Mouse (Mus musculus) liver, embryonic 15.5 days (tissue): ENCODE data around the gene Creld1. TPM values are rescaled to one million over a fixed set of nuclear protein-coding genes. Genes with fewer than 3 reads are reported as not detected.
A peak's percentile ranks its signal among the peaks of the same experiment; 100 is the strongest.

Experiments used
- ATAC-seq: fragments of 200-750 bp; cut with Nextera tagmentation; 2 replicates; pipeline ENCODE4 v1.8.0; 2017; ENCODE audit warnings: moderate number of reproducible peaks, mild to moderate bottlenecking, moderate library complexity; ENCODE audit not compliant: insufficient read depth
- H3K27ac ChIP-seq: fragments of 300-500 bp; sonication (generic); replicated peaks from 2 replicates; pipeline ENCODE4 v1.5.1; 2015; ENCODE audit warnings: mild to moderate bottlenecking, inconsistent platforms
- H3K27me3 ChIP-seq: fragments of 300-500 bp; sonication (generic); 2 replicates; pipeline ENCODE4 v1.6.1; 2015; ENCODE audit warnings: mild to moderate bottlenecking, inconsistent platforms
- H3K36me3 ChIP-seq: fragments of 300-500 bp; sonication (generic); replicated peaks from 2 replicates; pipeline ENCODE4 v1.6.1; 2015; ENCODE audit warnings: moderate library complexity, mild to moderate bottlenecking, inconsistent platforms
- H3K4me1 ChIP-seq: fragments of 300-500 bp; sonication (generic); replicated peaks from 2 replicates; pipeline ENCODE4 v1.6.1; 2015; ENCODE audit warnings: inconsistent platforms
- H3K4me2 ChIP-seq: fragments of 300-500 bp; sonication (generic); 2 replicates; pipeline ENCODE4 v1.6.1; 2015; ENCODE audit warnings: moderate library complexity, mild to moderate bottlenecking, inconsistent platforms
- H3K4me3 ChIP-seq: fragments of 300-500 bp; sonication (generic); replicated peaks from 2 replicates; pipeline ENCODE4 v1.5.1; 2015; ENCODE audit warnings: mild to moderate bottlenecking, inconsistent platforms
- H3K9ac ChIP-seq: fragments of 300-500 bp; sonication (generic); 2 replicates; pipeline ENCODE4 v1.6.1; 2015; ENCODE audit warnings: moderate library complexity, mild to moderate bottlenecking, inconsistent platforms
- H3K9me3 ChIP-seq: fragments of 300-500 bp; sonication (generic); replicated peaks from 2 replicates; pipeline ENCODE4 v1.6.1; 2016; ENCODE audit warnings: inconsistent platforms
- WGBS: fragments of 180-500 bp; shearing (Covaris S2); methylation state at CpG from one replicate; pipeline ENCODE4 v1.1.7; 2015; ENCODE audit warnings: mixed read lengths; ENCODE audit not compliant: insufficient replicate concordance; 5-methylcytosine and 5-hydroxymethylcytosine counted together
- polyA plus RNA-seq: library from polyadenylated mRNA; unstranded; fragments of >200 nt; fragmentation: Nextera tagmentation; extraction: Ambion mirVana; gene quantifications from 2 replicates; pipeline ENCODE4 v1.2.1, GENCODE M21; 2015

Creld1 gene
- polyA plus RNA-seq, 1 experiment from 2014 or later, result 7.1 TPM

DNA sequence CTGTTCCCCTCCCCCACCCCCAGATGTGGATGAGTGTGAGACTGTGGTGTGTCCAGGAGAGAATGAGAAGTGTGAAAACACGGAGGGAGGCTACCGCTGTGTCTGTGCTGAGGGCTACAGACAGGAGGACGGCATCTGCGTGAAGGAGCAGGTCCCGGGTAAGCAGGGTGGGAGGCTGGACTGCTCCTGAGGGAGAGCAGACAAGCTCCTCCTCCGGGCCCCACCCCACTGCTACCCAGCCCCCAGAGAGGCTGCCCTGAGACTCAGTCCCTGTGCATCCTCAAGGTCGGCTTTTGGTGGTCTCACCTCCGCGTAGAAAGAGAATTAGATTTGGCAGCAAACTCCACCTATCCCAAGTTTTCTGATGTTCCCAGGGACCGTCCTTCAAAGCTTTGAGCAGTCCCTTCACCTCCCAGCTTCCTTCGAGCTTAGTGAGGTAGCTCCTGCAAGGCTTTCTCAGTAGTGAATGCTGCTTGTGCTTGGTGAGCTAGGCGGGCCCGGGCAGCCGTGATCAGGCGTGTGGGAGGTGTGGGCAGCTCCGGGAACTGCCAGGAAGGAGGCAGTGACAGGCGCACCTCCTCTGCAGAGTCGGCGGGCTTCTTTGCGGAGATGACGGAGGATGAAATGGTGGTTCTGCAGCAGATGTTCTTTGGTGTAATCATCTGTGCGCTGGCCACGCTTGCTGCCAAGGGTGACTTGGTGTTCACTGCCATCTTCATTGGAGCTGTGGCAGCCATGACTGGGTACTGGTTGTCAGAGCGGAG, 9.2 kb downstream of the Creld1 start:
- no peak for ATAC-seq
- H3K4me3 ChIP-seq, result no peak overlapping the region
- no peak overlapping the region for H3K9ac ChIP-seq
- H3K4me1 ChIP-seq, result peaks cover 26% of the 10 kb centered on the region
- no peaks in the 10 kb centered on the region for H3K9me3 ChIP-seq
- no peak overlapping the region for H3K4me2 ChIP-seq
- 77% methylated on average over 24 of the region's 24 CpGs for WGBS
- H3K27me3 ChIP-seq, result peaks cover 32% of the 10 kb centered on the region
- no peak overlapping the region for H3K27ac ChIP-seq
- H3K36me3 ChIP-seq, result no peaks in the 10 kb centered on the region

DNA sequence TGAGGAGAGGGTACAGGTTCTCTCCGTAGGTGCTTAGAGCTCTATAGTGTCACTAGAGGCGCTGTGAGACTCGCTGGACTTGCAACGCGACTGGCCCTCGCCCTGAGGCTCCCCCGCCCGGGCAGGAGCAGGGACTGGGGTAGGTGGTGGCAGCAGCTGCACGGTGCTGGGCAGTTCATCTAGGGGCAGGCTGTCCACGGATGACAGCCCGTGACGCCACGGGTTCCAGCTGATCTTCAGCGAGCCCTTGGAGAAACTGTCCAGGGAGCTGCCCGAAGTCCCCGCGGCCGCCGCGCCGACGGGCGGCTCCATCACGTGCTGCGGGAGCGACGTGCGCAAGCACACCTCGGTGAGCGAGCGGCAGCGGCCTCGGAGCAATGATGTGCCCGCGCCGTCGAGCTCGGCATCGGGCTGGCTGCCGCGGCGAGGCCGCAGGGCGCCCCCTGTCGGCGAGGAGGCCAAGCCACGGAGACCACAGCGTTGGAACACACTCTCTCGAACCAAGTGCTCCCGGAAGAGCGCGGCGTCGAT, 11.2 kb downstream of the Creld1 start:
- Histone ChIP-seq H3K4me3 (peak overlapping the region; percentile 53), H3K4me1 (peaks cover 19% of the 10 kb centered on the region), H3K27ac (peak overlapping the region; percentile 38; the same call in 1 of the 2 replicates), H3K4me2 (peak overlapping the region; percentile 80), H3K9ac (peak overlapping the region; percentile 38; the same call in 1 of the 2 replicates), H3K36me3 (no peaks in the 10 kb centered on the region), H3K27me3 (peaks cover 49% of the 10 kb centered on the region), H3K9me3 (no peaks in the 10 kb centered on the region)
- WGBS, result under 1% methylated on average over 54 of the region's 54 CpGs
- peak; percentile 74 for ATAC-seq

DNA sequence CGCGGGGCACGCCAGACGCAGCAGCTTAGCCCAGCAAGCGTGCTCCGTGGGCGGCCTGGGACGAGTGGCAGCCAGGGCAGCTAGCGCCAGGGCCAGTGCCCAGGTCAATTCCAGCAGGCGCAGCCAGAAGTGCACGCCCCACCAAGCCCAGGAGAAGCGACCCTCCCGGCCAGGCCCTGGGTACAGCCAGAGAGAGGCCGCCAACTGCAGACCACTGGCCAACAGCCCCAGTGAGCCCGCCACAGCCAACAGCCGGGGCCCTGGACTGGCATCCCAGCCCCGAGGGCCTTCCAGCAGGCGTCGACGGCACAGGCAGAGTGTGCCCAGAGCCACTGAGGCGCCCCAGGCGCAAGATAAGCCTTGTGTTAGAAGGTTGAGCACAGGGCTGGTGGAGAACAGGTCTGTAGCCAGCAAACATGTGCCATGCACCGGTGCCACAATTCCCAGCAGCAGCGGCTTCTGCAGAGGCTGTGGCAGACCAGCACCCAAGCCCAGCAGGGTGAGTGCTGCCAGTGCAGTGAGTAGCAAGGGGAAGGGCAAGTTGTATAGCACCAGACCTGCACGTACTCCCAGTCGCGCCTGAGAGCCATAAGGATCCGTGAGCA, 12.1 kb downstream of the Creld1 start:
- Histone ChIP-seq H3K9ac (no peak overlapping the region; the same call in 1 of the 2 replicates), H3K4me1 (peaks cover 19% of the 10 kb centered on the region), H3K27me3 (peaks cover 57% of the 10 kb centered on the region), H3K9me3 (no peaks in the 10 kb centered on the region), H3K4me2 (peak overlapping the region; percentile 80), H3K36me3 (no peaks in the 10 kb centered on the region), H3K27ac (no peak overlapping the region), H3K4me3 (peak overlapping the region; percentile 53)
- WGBS, result 37% methylated on average over 28 of the region's 28 CpGs
- no peak for ATAC-seq

DNA sequence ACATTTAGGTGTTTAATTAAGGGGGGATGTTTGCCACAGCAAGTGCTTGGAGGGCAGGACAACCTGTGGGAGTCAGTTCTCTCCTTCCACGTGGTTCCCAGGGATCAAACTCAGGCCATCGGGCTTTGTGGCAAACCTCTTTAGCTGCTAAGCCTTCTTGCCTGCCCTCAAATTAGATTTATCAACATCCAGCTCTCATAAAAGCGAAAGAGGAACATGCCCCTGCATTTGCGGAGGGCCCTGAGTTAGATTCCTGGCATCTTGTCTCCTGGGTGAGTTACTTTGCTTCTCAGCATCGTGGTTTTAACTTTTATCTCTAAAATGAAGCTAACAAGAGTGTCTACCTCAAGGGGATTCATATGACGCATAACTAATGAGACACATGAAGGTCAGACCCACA, 16.2 kb downstream of the Creld1 start:
- Histone ChIP-seq H3K4me2 (no peak overlapping the region), H3K4me3 (no peak overlapping the region), H3K9me3 (no peaks in the 10 kb centered on the region), H3K4me1 (peaks cover 12% of the 10 kb centered on the region), H3K27ac (no peak overlapping the region), H3K36me3 (no peaks in the 10 kb centered on the region), H3K9ac (no peak overlapping the region), H3K27me3 (peaks cover 84% of the 10 kb centered on the region)
- 29% methylated on average over 6 of the region's 6 CpGs for WGBS
- ATAC-seq, result no peak

DNA sequence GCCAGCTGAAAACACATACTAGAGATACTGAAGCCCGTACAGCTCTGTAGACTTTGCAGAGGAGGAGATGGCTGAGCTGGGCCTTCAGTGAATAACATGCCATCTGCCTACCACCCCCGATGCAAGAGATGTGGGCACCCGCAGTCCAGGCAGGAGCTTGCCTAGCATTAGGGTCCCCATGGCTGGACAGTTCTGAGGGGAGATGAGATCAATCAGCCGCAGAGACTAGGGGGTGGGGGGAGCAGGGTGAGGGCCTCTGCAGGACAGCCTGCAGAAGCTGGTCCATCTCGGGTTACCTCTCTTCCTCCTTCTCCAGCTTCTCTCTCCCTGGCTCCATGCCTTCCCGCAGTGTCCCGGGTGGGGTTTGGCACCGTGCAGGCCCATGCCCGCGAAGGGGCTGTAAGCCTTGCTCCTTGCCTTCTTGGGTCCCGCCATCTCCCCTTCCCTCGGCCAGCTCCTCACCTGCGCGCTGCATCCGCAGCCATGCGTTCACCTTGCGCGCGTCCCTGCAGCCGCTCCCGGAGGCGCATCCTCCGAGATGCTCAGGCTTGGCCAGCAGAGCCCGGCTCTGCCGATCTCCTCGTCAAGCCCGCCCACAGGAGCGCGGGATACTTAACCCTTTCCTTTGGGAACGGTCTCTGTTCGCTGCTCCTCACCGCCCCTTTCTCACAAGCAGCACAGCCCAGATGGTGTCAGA, 18.4 kb downstream of the Creld1 start, which contains the start of gene Prrt3:
Gene Prrt3, minus strand, starts transcription at position 544 of the 697 bp plus-strand sequence.
- peaks cover 62% of the 10 kb centered on the region for H3K27me3 ChIP-seq
- no peak for ATAC-seq
- H3K9ac ChIP-seq, result no peak within 1 kb of the TSS
- no peak within 1 kb of the TSS for H3K27ac ChIP-seq
- H3K9me3 ChIP-seq, result no peaks in the 10 kb centered on the region
- no peak within 1 kb of the TSS for H3K4me3 ChIP-seq
- WGBS, result 9% methylated on average over 32 of the region's 32 CpGs
- no peaks in the 10 kb centered on the region for H3K36me3 ChIP-seq
- H3K4me2 ChIP-seq, result no peak within 1 kb of the TSS
- H3K4me1 ChIP-seq, result no peaks in the 10 kb centered on the region

DNA sequence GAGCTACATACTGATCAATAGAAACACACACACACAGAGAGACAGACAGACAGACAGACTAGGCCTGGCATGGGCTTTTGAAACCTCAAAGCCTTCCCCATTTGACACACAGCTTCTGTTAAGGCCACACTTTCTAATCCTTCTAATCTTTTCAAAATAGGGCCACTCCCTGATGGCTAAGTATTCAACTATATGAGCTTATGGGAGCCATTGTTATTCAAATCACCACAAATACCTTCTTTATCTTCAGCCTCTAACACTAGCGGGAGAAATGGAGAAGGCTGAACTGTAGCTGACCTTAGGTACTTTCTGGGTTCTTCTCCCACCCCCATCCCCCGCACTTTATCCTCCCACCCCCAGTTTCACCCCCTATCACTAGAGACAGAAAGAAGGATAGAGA, 19.7 kb downstream of the Creld1 start:
- peaks cover 50% of the 10 kb centered on the region for H3K27me3 ChIP-seq
- 56% methylated on average over 2 of the region's 2 CpGs for WGBS
- H3K4me2 ChIP-seq, result no peak overlapping the region
- no peaks in the 10 kb centered on the region for H3K9me3 ChIP-seq
- no peak for ATAC-seq
- H3K9ac ChIP-seq, result no peak overlapping the region
- no peak overlapping the region for H3K27ac ChIP-seq
- no peak overlapping the region for H3K4me3 ChIP-seq
- no peaks in the 10 kb centered on the region for H3K4me1 ChIP-seq
- no peaks in the 10 kb centered on the region for H3K36me3 ChIP-seq

DNA sequence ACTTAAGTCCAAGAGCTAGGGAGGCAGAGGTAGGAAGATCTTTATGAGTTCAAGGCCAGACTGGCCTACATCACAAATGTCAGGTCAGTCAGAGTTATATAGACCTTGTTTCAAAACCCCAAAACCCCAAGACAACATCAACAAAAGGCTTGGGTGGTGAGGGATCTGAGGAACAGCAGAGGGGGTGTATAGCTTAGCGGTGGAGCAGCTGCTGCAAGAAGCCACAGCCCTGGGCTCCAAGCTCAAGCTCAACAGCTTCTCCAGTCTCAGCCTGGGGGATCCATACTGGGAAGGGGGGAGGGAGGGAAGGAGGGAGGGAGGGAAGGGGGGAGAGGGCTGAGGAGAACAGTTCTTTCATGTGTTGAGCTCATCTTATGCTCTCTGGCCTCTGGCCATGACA, 22.6 kb downstream of the Creld1 start:
- 59% methylated on average over 1 of the region's 1 CpGs for WGBS
- H3K27me3 ChIP-seq, result peaks cover 24% of the 10 kb centered on the region
- no peak for ATAC-seq

DNA sequence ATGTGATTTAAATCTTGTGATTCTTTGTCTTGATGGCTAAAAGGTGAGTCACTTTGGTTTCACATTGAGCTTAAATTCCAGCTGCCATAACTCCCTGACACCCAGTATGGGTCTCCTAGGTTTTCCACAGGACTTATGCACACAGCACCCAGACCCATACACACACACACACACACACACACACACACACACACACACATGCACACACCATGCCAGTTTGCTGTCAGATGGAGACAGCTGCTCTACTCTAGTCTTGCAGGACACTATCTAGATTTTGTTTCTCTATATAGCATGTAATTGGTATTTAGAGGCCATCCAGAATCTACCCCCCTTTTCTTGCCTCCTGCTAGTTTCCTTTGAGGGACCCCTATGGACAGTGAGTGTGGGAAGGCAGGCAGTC, 24.0 kb downstream of the Creld1 start:
- ATAC-seq, result no peak
- peaks cover 10% of the 10 kb centered on the region for H3K27me3 ChIP-seq

More for the DNA sequence above, 22.6 kb downstream of the Creld1 start:
- H3K9ac ChIP-seq, result no peak overlapping the region
- H3K36me3 ChIP-seq, result no peaks in the 10 kb centered on the region
- no peak overlapping the region for H3K4me2 ChIP-seq
- no peak overlapping the region for H3K4me3 ChIP-seq
- no peaks in the 10 kb centered on the region for H3K9me3 ChIP-seq
- 0 out of 2 replicates have a peak, but pooled peaks cover 3% of the 10 kb centered on the region for H3K4me1 ChIP-seq
- no peak overlapping the region for H3K27ac ChIP-seq

DNA sequence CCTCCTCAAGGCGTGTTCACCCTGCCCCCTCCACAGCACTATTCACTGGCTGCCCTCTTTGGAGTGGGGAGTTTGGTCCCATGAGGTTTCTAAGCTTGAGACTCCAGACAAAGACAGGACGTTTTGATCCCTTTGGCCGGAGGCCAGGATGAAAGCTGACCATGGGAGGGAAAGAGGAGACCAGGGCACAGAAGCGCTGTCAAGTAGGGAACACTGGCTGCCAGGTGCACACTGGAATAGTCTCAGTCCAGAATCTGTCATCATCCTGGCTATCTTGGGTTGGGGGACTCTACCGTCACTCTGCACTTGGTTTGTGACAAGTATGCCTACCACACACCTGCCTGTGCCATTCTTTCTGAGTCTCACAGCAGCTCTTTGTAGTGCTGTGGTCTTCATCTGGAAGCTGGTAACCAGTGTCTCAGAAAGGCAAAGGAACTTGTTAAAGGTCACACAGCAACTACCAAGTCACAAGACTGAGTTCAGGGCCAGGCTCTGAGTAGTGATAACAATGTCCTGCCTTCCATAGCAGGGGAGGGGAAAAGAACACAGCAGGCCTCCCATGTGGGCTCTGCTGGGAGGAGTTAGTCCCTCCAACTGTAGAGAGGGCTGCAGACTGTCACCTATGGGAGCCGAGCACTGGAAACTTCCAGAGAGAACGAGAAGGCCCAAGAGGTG, 25.3 kb downstream of the Creld1 start:
- Histone ChIP-seq H3K9me3 (no peaks in the 10 kb centered on the region), H3K4me1 (0 out of 2 replicates have a peak, but pooled peaks cover 3% of the 10 kb centered on the region), H3K4me2 (no peak overlapping the region), H3K27me3 (no peaks in the 10 kb centered on the region; the same call in 1 of the 2 replicates), H3K27ac (no peak overlapping the region), H3K36me3 (peaks cover 4% of the 10 kb centered on the region; the same call in 1 of the 2 replicates), H3K4me3 (no peak overlapping the region), H3K9ac (no peak overlapping the region)
- WGBS, result 55% methylated on average over 7 of the region's 7 CpGs
- no peak for ATAC-seq

More for the DNA sequence above, 24.0 kb downstream of the Creld1 start:
- H3K36me3 ChIP-seq, result no peaks in the 10 kb centered on the region
- H3K4me2 ChIP-seq, result no peak overlapping the region
- H3K9ac ChIP-seq, result no peak overlapping the region
- 0 out of 2 replicates have a peak, but pooled peaks cover 3% of the 10 kb centered on the region for H3K4me1 ChIP-seq
- H3K4me3 ChIP-seq, result no peak overlapping the region
- no peak overlapping the region for H3K27ac ChIP-seq
- no peaks in the 10 kb centered on the region for H3K9me3 ChIP-seq

DNA sequence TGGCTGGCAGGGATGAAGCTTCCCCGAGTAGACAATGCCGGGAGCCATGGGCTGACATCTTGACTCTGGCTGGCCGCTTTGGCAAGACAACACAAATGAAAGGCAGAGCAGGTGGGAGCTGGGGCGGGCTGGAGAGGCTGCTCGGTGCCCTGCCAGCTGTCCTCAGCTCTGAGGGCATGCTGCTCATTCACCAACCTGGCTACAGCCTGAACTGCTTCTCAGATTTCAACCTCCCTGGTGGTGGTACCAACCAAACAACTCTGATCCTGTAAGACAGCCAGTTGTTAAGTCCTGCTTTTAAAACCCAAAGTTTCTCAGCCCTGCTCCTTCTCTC, 25.8 kb downstream of the Creld1 start:
- Histone ChIP-seq H3K9ac (no peak overlapping the region), H3K4me1 (0 out of 2 replicates have a peak, but pooled peaks cover 3% of the 10 kb centered on the region), H3K27me3 (no peaks in the 10 kb centered on the region), H3K4me2 (no peak overlapping the region), H3K36me3 (peaks cover 9% of the 10 kb centered on the region), H3K9me3 (no peaks in the 10 kb centered on the region), H3K4me3 (no peak overlapping the region), H3K27ac (no peak overlapping the region)
- ATAC-seq, result no peak
- 50% methylated on average over 5 of the region's 5 CpGs for WGBS
